Mouse (Mus musculus) mesoderm, embryonic 11.5 days (tissue): Measurements from ENCODE around the gene Gm21970.

Experiments
- DNase-seq: peaks from one replicate; pipeline ENCODE4 v3.0.0-alpha.2; 2012; ENCODE audit warnings: low read depth, low spot score

The Gm21970 gene

GRCm38 (mm10) chr16:91401569-91402165 is 10.1 kb downstream of the Gm21970 start:
- DNase-seq, result no peak

- no peak for DNase-seq
Measured at GRCm38 (mm10) chr16:91403784-91404183, 12.3 kb downstream of the Gm21970 start.

GRCm38 (mm10) chr16:91404187-91404586 is 12.7 kb downstream of the Gm21970 start:
- no peak for DNase-seq

- no peak for DNase-seq
Measured at GRCm38 (mm10) chr16:91404828-91405577, 13.5 kb downstream of the Gm21970 start.

GRCm38 (mm10) chr16:91405640-91406584 is 14.4 kb downstream of the Gm21970 start, which contains the start of gene Il10rb:
Gene Il10rb (plus strand): TSS chr16:91406164.
- peak; percentile 50 for DNase-seq

- DNase-seq, result peak; percentile 36
Measured at GRCm38 (mm10) chr16:91406585-91407220, 15.2 kb downstream of the Gm21970 start.

GRCm38 (mm10) chr16:91413102-91413844 is 21.8 kb downstream of the Gm21970 start:
- peak; percentile 25 for DNase-seq

- DNase-seq, result no peak
Measured at GRCm38 (mm10) chr16:91415391-91416189, 24.1 kb downstream of the Gm21970 start.

GRCm38 (mm10) chr16:91416357-91416756 is 24.8 kb downstream of the Gm21970 start:
- no peak for DNase-seq

GRCm38 (mm10) chr16:91416938-91417337 is 25.4 kb downstream of the Gm21970 start:
- no peak for DNase-seq

- DNase-seq, result no peak
Measured at GRCm38 (mm10) chr16:91418531-91418930, 27.0 kb downstream of the Gm21970 start.

- DNase-seq, result no peak
Measured at GRCm38 (mm10) chr16:91425816-91426215, 34.3 kb downstream of the Gm21970 start.

GRCm38 (mm10) chr16:91426586-91426985 is 35.1 kb downstream of the Gm21970 start:
- no peak for DNase-seq

GRCm38 (mm10) chr16:91427461-91427860 is 35.9 kb downstream of the Gm21970 start:
- DNase-seq, result no peak

GRCm38 (mm10) chr16:91428259-91428865 is 36.8 kb downstream of the Gm21970 start:
- no peak for DNase-seq

GRCm38 (mm10) chr16:91432720-91433328 is 41.3 kb downstream of the Gm21970 start:
- DNase-seq, result no peak

- no peak for DNase-seq
Measured at GRCm38 (mm10) chr16:91433329-91433933, 41.9 kb downstream of the Gm21970 start.

GRCm38 (mm10) chr16:91434119-91434518 is 42.6 kb downstream of the Gm21970 start:
- no peak for DNase-seq

- no peak for DNase-seq
Measured at GRCm38 (mm10) chr16:91438081-91438480, 46.6 kb downstream of the Gm21970 start.
